Mouse (Mus musculus) CH12.LX (cell line): Measurements from ENCODE around the gene Apool. TPM values are rescaled to one million over a fixed set of nuclear protein-coding genes. Genes with fewer than 3 reads are reported as not detected.

ENCODE experiments used
- DNase-seq: peaks from one replicate; pipeline ENCODE4 v3.0.0-alpha.2; 2013; ENCODE audit errors: extremely low read depth
- H3K27ac ChIP-seq: 2 replicates; pipeline ENCODE4 v1.5.1; 2012; ENCODE audit warnings: low read depth, mild to moderate bottlenecking, control low read depth, moderate library complexity; ENCODE audit not compliant: insufficient read depth
- H3K27me3 ChIP-seq: replicated peaks from 2 replicates; pipeline ENCODE3; 2012; ENCODE audit warnings: inconsistent platforms
- H3K36me3 ChIP-seq, 2 experiments: replicated peaks in 1 of 2; 2 replicates each; pipeline versions ENCODE3 to v1.6.1; 2012; ENCODE audit warnings: inconsistent platforms in 1 of 2, low read length in 1 of 2, mild to moderate bottlenecking in 1 of 2, mixed read lengths in 1 of 2, moderate library complexity in 1 of 2; ENCODE audit not compliant: control insufficient read depth in 1 of 2, insufficient read depth in 1 of 2
- H3K4me1 ChIP-seq, 2 experiments: 2 replicates each; pipeline ENCODE4 v1.6.1; 2012; ENCODE audit warnings: inconsistent platforms in 1 of 2, moderate library complexity in 1 of 2; ENCODE audit not compliant: insufficient read depth in 2 of 2, control insufficient read depth in 1 of 2
- H3K4me2 ChIP-seq: 2 replicates; pipeline ENCODE4 v1.6.1; 2012; ENCODE audit warnings: low read depth, mild to moderate bottlenecking, control low read depth; ENCODE audit not compliant: poor library complexity, insufficient read depth, severe bottlenecking
- H3K4me3 ChIP-seq, 3 experiments: fragments of 150-350 bp in 1 of 3; sonication (generic) in 1 of 3; replicated peaks in 1 of 3; 2 replicates each; pipeline versions ENCODE3 to v1.5.1; 2011 to 2012; ENCODE audit warnings: low read depth in 2 of 3, low read length in 2 of 3, mild to moderate bottlenecking in 2 of 3, moderate library complexity in 2 of 3, control low read depth in 1 of 3, improper control_type of control experiment in 1 of 3, inconsistent platforms in 1 of 3, mixed read lengths in 1 of 3; ENCODE audit not compliant: poor library complexity in 1 of 3
- H3K79me2 ChIP-seq: replicated peaks from 2 replicates; pipeline ENCODE4 v1.6.1; 2012; ENCODE audit warnings: mild to moderate bottlenecking, moderate library complexity; ENCODE audit not compliant: control insufficient read depth, poor library complexity, insufficient read depth, severe bottlenecking; ENCODE audit errors: extremely low read depth
- H3K9ac ChIP-seq: 2 replicates; pipeline ENCODE4 v1.6.1; 2012; ENCODE audit warnings: low read depth, mild to moderate bottlenecking, control low read depth, moderate library complexity; ENCODE audit not compliant: insufficient read depth
- H3K9me3 ChIP-seq: replicated peaks from 2 replicates; pipeline ENCODE3; 2012; ENCODE audit warnings: low read length, inconsistent platforms, mixed read lengths
- CHD2 ChIP-seq: IDR thresholded peaks from 2 replicates; pipeline ENCODE4 v1.6.1; 2011; ENCODE audit warnings: low read length, improper control_type of control experiment
- CTCF ChIP-seq, 2 experiments: IDR thresholded peaks in 1 of 2; conservative IDR thresholded peaks in 1 of 2; 2 replicates each; pipeline ENCODE4 v1.5.1; 2011 to 2012; ENCODE audit warnings: low read depth in 2 of 2, low read length in 2 of 2, improper control_type of control experiment in 1 of 2, inconsistent platforms in 1 of 2, mild to moderate bottlenecking in 1 of 2, moderate library complexity in 1 of 2
- EP300 ChIP-seq: IDR thresholded peaks from 2 replicates; pipeline ENCODE4 v1.6.1; 2011; ENCODE audit warnings: low read length, improper control_type of control experiment
- ETS1 ChIP-seq: conservative IDR thresholded peaks from 2 replicates; pipeline ENCODE4 v1.6.1; 2012; ENCODE audit warnings: low read depth, mild to moderate bottlenecking, inconsistent platforms, low read length, improper control_type of control experiment, moderate library complexity
- GABPA ChIP-seq: IDR thresholded peaks from 2 replicates; pipeline ENCODE4 v1.6.1; 2012; ENCODE audit warnings: low read depth, low read length, improper control_type of control experiment, inconsistent platforms; ENCODE audit not compliant: insufficient replicate concordance
- HCFC1 ChIP-seq: IDR thresholded peaks from 2 replicates; pipeline ENCODE4 v1.6.1; 2012; ENCODE audit warnings: low read depth, mild to moderate bottlenecking, inconsistent platforms, low read length, improper control_type of control experiment
- KAT2A ChIP-seq: IDR thresholded peaks from 2 replicates; pipeline ENCODE4 v1.6.1; 2012; ENCODE audit warnings: low read length, improper control_type of control experiment, inconsistent platforms; ENCODE audit not compliant: insufficient replicate concordance
- MAX ChIP-seq: IDR thresholded peaks from 2 replicates; pipeline ENCODE4 v1.6.1; 2011; ENCODE audit warnings: low read length, improper control_type of control experiment
- MEF2A ChIP-seq: IDR thresholded peaks from 2 replicates; pipeline ENCODE4 v1.6.1; 2014; ENCODE audit warnings: low read depth, mild to moderate bottlenecking, inconsistent platforms, low read length, improper control_type of control experiment, borderline replicate concordance
- MXI1 ChIP-seq: IDR thresholded peaks from 2 replicates; pipeline ENCODE4 v1.6.1; 2011; ENCODE audit warnings: mild to moderate bottlenecking, low read depth, low read length, improper control_type of control experiment
- MYC ChIP-seq: IDR thresholded peaks from 2 replicates; pipeline ENCODE4 v1.6.1; 2011; ENCODE audit warnings: low read depth, mild to moderate bottlenecking, improper control_type of control experiment, low read length
- NELFE ChIP-seq: IDR thresholded peaks from 2 replicates; pipeline ENCODE4 v1.6.1; 2011; ENCODE audit warnings: low read depth, low read length, improper control_type of control experiment
- PAX5 ChIP-seq: IDR thresholded peaks from 2 replicates; pipeline ENCODE4 v1.6.1; 2012; ENCODE audit warnings: low read length, inconsistent platforms, mixed read lengths
- POLR2A ChIP-seq: IDR thresholded peaks from 2 replicates; pipeline ENCODE4 v1.6.1; 2011; ENCODE audit warnings: low read depth, mild to moderate bottlenecking, improper control_type of control experiment, low read length
- RAD21 ChIP-seq: IDR thresholded peaks from 2 replicates; pipeline ENCODE4 v1.6.1; 2011; ENCODE audit warnings: low read depth, mild to moderate bottlenecking, low read length, improper control_type of control experiment, moderate library complexity
- SIN3A ChIP-seq: IDR thresholded peaks from 2 replicates; pipeline ENCODE4 v1.6.1; 2012; ENCODE audit warnings: low read length, improper control_type of control experiment, inconsistent platforms
- SMC3 ChIP-seq: IDR thresholded peaks from 2 replicates; pipeline ENCODE4 v1.6.1; 2011; ENCODE audit warnings: low read depth, low read length, improper control_type of control experiment
- TBP ChIP-seq: conservative IDR thresholded peaks from 2 replicates; pipeline ENCODE4 v1.6.1; 2011; ENCODE audit warnings: low read depth, low read length, improper control_type of control experiment
- TCF12 ChIP-seq: IDR thresholded peaks from 2 replicates; pipeline ENCODE4 v1.6.1; 2014; ENCODE audit warnings: low read depth, mild to moderate bottlenecking, inconsistent platforms, low read length, improper control_type of control experiment
- USF1 ChIP-seq: IDR thresholded peaks from 2 replicates; pipeline ENCODE4 v1.6.1; 2014; ENCODE audit warnings: low read depth, mild to moderate bottlenecking, inconsistent platforms, low read length, improper control_type of control experiment
- USF2 ChIP-seq: conservative IDR thresholded peaks from 2 replicates; pipeline ENCODE4 v1.6.1; 2011; ENCODE audit warnings: low read depth, low read length, improper control_type of control experiment
- ZC3H11A ChIP-seq: IDR thresholded peaks from 2 replicates; pipeline ENCODE4 v1.6.1; 2012; ENCODE audit warnings: low read depth, mild to moderate bottlenecking, inconsistent platforms, low read length, improper control_type of control experiment
- dilution Hi-C: fragments of 300-500 bp; cut with MboI; formaldehyde crosslinking; loops from 2 replicates; pipeline ENCODE4 v1.14.3; 2020; ENCODE audit warnings: low sequenced_read_pairs; ENCODE audit not compliant: extremely low pct_unique_long_range_greater_than_20kb, extremely low pct_ligation_motif_present
- in situ Hi-C: fragments of 300-500 bp; cut with MboI; formaldehyde crosslinking; loops from 3 replicates; pipeline ENCODE4 v1.14.3; 2019; ENCODE audit warnings: low sequenced_read_pairs, low pct_ligation_motif_present, low pct_unique_long_range_greater_than_20kb, mixed read lengths
- polyA plus RNA-seq: library from polyadenylated mRNA; unstranded; fragments of >175 nt; gene quantifications from 2 replicates; pipeline ENCODE4 v1.2.1, GENCODE M21; 2012; ENCODE audit warnings: low read depth; ENCODE audit not compliant: insufficient read length
- total RNA-seq, 2 experiments: library from RNA; depleted of rRNA; stranded (reverse); fragments of 300-350 nt in 1 of 2; fragments of >200 nt in 1 of 2; gene quantifications; 2 replicates each; pipeline ENCODE4 v1.2.3; 2012 to 2014

The Apool gene
- total RNA-seq (2012; rRNA removed) (27.6 and 27.9 TPM in 2 replicates), total RNA-seq (2014; rRNA removed) (58.0 and 69.7 TPM in 2 replicates), polyA plus RNA-seq (28.0 and 31.3 TPM in 2 replicates)

DNA sequence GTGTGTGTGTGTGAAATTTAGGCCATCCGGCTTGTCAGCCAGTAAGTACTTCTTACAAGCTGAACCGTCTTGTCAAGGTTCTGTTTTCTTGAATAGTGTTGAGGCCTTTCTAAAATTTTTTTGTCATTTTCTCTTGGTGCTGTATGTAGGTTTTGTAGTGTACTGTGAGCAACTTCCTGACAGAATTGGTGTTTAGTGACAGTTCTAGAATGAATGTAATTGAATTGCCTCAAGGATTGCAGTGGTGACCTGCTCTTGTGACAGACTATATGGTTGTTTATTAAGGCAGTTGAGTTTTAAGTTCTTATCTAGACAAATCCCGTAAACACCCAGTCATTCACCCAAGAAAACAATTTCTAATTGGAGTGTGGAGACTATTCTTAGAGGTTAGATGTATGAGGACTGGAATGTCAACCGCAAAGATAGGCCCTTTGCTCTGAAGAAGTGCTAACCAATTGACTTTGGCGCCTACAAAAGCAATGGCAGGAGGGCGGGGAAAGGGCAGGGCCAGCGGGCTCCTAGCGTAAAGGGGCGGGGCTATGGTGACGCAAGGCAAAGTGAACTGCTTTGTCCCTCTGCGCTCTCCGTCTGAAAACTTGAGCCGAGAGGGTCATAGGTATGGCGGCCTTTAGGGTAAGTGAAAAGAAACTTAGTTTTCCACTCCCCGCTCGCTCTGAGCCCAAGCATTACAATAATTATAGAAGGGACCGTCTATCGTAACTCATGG lies at the start of gene Apool:
Apool (plus strand) TSS at position 531 of the 727 bp plus-strand sequence.
- Histone ChIP-seq H3K27ac (no peak within 1 kb of the TSS), H3K9me3 (no peaks in the 10 kb centered on the region), H3K4me3 (peak within 1 kb of the TSS; percentile 60 to 74 (median 70)), H3K4me2 (peak within 1 kb of the TSS; percentile 44; the same call in 1 of the 2 replicates), H3K36me3 (peaks cover 0 to 6% of the 10 kb centered on the region in 2 experiments), H3K79me2 (no peaks in the 10 kb centered on the region), H3K27me3 (no peaks in the 10 kb centered on the region), H3K9ac (peak within 1 kb of the TSS; percentile 97), H3K4me1 (peaks cover 0 to 4% of the 10 kb centered on the region in 2 experiments; a peak in 1 of 4 replicates)
- TF ChIP-seq CTCF (conservative IDR thresholded peaks at IDR 0.05 in 1 of 2, IDR thresholded peaks at IDR 0.05 in 1 of 2; ENCODE audit: low read depth in 2 of 2, low read length in 2 of 2), result no peak
- no peak for TF ChIP-seq MXI1
- no peak for TF ChIP-seq SIN3A
- TF ChIP-seq KAT2A, result no peak
- TF ChIP-seq NELFE, result 0 out of 2 replicates have a peak, but pooled peaks have one; percentile 20
- TF ChIP-seq GABPA, result no peak
- TF ChIP-seq POLR2A, result peak; percentile 66
- peak; percentile 72 for TF ChIP-seq HCFC1
- peak; percentile 83 for DNase-seq
- in situ Hi-C loops, result no loop called here
- dilution Hi-C loops, result no loop called here

DNA sequence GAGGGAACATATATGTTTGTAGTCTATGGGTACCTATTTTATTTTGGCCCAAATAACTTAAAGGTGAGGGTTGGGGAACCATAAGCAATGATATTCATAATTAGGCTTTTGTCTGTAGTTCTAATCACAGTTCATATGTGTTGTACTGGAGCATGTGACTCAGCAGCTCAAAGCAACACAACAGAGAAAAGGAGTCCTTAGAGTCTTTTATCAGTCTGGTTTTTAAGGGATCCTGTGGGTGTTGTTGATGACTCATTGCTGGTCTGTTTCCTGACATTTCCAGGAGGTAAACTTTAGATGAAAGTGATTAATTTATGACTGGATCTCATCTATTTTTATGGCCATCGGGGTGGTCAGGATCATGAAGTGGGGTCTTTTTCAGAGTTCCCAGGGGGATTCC lies 37.6 kb upstream of the Apool start:
- in situ Hi-C loops, result no loop called here
- Histone ChIP-seq H3K36me3 (no peaks in the 10 kb centered on the region), H3K9ac (no peak overlapping the region), H3K4me3 (no peak overlapping the region), H3K27me3 (no peaks in the 10 kb centered on the region)
- TF ChIP-seq SMC3 (no peak), KAT2A (no peak), PAX5 (no peak), NELFE (no peak), HCFC1 (no peak), MEF2A (no peak), CHD2 (no peak), USF2 (no peak), MAX (no peak), USF1 (no peak), TCF12 (no peak), ZC3H11A (no peak), MYC (no peak), CTCF (conservative IDR thresholded peaks at IDR 0.05 in 1 of 2, IDR thresholded peaks at IDR 0.05 in 1 of 2; ENCODE audit: low read depth in 2 of 2, low read length in 2 of 2) (no peak), TBP (no peak), RAD21 (no peak), ETS1 (no peak), EP300 (no peak)
- TF ChIP-seq, all 38 proteins: peak for 0
- Histone ChIP-seq H3K79me2 (no peaks in the 10 kb centered on the region), H3K4me1 (no peaks in the 10 kb centered on the region), H3K9me3 (no peaks in the 10 kb centered on the region), H3K4me2 (no peak overlapping the region), H3K27ac (no peak overlapping the region)
- DNase-seq, result no peak
- dilution Hi-C loops, result no loop called here
